Mouse (Mus musculus) erythroblast, embryonic 14.5 days (primary cell): ENCODE results near the gene 1110032F04Rik.

Experiments
- GATA1 ChIP-seq: IDR thresholded peaks from 2 replicates; pipeline ENCODE4 v1.6.1; 2012; ENCODE audit warnings: low read length, inconsistent platforms, mixed read lengths
- TAL1 ChIP-seq: IDR thresholded peaks from 3 replicates; pipeline ENCODE4 v1.6.1; 2012; ENCODE audit warnings: low read length, inconsistent platforms, mixed read lengths

GRCm38 (mm10) chr3:68907509-68907908 is 38.1 kb downstream of the 1110032F04Rik start:
- TF ChIP-seq TAL1 (no peak), GATA1 (no peak)
